Mouse (Mus musculus): Measurements from ENCODE around the gene Fnip2. TPM values are rescaled to one million over a fixed set of nuclear protein-coding genes. Genes with fewer than 3 reads are reported as not detected.

Gene Fnip2
- polyA plus RNA-seq, 1 experiment = 10.2 TPM

DNA sequence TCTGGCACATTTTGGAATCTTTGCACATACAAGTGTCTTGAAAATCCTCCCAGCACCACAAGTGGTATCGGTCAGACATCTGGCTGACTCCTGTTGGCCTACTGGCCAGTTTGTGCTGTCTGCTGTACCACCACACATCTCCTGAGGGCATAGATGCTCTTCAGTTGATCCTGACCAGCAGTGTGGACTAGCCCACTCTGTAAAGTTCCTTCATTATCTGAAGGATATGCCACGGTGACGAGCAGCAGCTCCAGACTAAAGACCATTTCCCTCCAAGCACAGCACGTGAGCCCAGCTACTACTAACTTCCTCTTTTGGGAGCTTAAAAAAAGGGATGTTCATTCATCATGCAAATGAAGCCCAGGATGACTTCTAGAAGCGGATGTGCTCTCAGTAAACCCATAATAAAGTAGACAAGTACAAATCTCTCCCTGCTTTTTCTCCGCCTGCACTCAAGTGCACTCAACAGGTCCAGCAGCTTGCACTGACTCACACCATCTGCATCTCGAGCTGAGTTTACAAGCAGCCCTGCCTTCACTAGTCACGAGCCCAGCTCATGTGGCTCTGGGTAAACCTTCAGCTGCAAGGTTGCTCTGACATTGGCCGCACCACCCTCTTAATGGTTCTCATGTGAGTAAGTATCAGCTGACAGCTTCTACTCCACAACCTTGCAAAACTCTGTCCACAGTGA is 35.9 kb downstream of the Fnip2 start:
- peak; percentile 51 to 78 for DNase-seq (ENCODE audit: extremely low spot score in 1 of 2, low spot score in 1 of 2)

DNA sequence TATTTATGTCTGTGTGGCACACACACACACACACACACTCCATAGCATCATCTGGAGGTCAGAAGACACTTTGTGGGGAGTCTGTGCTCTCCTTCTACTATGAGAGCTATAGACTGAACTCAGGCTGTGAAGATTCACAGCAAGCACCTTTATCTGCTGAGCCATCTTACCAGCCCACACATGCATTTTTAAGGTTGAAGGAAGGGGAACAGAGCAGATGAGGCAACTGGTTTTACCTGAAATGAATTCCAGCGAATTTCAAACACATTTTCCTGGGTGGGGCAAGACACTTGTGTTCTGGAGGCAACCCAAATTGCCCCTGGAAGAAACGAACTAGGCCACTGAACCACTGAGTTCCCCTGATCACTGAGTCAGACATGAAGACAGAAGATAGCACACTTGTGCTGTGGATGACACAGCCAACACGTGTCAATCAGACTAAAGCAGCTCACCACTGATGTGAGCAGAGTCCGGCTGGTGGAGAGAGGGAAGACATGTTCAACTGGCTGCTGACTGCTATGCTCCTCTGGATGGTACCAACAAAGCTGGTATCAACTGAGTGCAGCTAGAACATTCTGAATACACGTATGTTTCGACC is 38.0 kb downstream of the Fnip2 start:
- DNase-seq (ENCODE audit: extremely low spot score in 1 of 2, low spot score in 1 of 2) = no peak

DNA sequence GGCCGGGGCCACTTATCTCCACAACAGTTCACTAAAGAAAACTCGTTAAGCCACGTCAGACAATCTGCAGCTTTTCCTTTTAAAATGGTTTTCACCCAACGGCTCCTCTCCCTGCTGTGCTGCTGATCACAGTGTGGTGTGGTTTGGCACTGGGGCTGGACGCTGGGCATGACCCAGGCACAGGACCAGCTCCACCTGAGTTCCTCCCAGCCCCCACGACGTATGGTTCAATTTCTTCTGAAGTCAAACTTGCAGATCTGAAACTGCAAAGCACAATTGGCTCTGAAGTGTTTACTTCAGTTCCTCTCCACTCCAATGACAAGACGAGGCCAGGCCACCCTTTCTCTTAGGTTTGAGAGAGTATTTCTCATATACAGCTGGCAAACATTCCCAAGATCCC is 39.1 kb downstream of the Fnip2 start:
- no peak for DNase-seq (ENCODE audit: extremely low spot score in 1 of 2, low spot score in 1 of 2)

DNA sequence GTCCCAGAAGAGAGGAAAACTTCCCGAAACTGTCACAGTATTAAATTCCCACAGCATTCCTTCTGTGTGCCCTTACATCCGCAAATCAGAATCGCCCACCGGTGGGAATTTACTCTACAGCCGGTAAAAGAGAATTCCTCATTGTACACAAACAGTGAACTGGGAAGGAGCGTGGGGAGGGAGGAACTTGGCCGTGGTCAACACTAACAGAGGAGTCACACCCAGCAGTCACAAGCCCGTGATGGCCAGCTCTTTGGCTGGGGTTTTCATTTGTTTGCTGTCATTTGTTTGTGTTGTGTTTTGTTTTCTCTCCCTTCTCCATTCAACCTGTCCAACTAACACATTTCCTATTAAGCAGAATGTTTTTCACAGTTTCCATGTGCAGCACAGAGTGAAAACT is 39.7 kb downstream of the Fnip2 start:
- no peak for DNase-seq (ENCODE audit: extremely low spot score in 1 of 2, low spot score in 1 of 2)

DNA sequence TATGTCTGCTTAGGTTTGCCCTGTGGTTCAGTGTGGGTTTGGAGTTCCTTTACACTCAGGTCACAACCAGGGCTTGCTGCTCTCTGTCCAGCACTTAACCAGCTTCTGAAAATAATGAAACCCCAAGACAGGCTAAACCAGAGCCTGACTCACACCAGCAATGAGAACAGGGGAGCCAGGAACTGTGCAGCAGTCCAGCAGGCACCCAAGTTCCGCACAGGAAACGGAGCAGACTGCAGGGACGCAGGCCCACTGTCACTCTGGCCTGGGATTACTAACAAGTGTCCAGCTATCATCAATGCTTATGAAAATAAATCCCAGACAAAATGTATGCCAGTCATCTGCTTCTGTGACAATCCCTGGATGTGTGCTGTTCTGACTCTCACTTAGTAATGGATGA is 40.1 kb downstream of the Fnip2 start:
- no peak for DNase-seq (ENCODE audit: extremely low spot score in 1 of 2, low spot score in 1 of 2)

DNA sequence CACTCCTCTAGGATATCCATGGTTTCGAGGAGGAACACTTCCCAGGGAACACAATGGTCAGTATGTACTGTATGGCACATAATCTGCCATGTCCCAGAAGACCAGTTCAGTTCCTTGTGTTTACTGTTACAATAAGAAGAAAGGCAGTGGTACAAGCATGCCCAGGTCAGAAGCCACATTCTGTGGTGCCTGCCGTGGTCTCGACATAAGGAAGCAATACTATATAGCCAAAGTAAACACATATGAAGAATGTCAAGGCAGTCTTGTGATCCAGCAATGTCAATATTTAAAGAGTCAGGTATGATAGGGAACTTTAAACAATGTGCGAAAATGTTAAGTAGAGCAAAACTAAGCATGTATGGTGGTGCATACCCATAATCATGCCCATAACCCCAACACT is 44.2 kb downstream of the Fnip2 start:
- DNase-seq (ENCODE audit: extremely low spot score in 1 of 2, low spot score in 1 of 2) = no peak

DNA sequence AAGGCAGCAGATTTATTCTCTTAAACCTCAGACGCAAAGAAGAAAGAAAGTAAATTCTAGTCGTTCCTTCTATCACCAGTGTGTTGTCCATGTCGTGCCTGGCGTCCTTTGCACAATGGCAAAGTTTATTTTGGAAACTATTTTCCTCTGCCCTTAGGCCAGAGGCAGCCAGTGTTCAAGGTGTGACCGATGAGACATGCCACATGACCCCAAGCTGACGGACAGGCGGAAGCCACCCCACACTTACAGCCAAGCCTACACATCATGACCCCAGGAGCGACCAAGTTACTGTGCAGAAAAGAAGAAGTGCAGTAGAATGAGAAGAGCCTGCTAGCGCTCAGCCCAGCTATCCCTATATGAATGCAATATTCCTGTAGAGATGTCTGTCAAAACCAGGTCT is 47.7 kb downstream of the Fnip2 start:
- no peak for DNase-seq (ENCODE audit: extremely low spot score in 1 of 2, low spot score in 1 of 2)

DNA sequence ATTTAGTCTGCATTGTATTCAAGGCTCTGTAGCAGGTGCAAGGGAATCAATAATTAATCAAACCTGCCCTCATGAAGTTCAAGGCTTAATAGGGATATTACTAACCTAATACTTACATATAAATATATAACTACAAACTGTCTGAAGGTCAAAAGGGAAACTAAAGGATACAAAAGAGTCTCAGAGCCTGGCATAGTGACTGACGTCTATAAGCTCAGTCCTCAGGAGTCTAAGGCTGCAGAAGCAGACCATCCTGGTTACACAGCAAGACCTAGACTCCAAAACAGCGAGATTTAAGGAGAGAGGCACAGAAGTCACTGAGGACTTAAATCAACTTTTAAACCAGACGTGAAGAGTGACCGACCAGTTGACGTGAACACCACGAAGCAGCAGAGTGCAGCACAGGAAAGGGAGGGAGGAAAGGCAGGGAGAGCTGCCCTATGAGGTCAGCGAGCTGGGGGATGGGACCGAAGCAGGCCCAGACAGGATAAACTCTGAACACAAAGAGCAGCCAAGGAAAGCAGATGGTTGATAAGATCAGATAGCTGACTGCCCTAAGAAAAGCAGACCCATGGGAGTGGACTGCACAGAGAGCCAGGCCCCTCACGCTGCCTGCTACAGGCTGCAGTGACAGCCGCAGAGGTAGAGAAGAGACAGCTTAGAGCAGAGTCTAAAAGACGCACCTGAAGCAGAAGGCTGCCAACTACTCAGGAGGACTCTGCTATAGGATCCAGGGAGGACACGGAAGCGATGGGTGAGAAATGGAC is 48.7 kb downstream of the Fnip2 start:
- no peak for DNase-seq (ENCODE audit: extremely low spot score in 1 of 2, low spot score in 1 of 2)

DNA sequence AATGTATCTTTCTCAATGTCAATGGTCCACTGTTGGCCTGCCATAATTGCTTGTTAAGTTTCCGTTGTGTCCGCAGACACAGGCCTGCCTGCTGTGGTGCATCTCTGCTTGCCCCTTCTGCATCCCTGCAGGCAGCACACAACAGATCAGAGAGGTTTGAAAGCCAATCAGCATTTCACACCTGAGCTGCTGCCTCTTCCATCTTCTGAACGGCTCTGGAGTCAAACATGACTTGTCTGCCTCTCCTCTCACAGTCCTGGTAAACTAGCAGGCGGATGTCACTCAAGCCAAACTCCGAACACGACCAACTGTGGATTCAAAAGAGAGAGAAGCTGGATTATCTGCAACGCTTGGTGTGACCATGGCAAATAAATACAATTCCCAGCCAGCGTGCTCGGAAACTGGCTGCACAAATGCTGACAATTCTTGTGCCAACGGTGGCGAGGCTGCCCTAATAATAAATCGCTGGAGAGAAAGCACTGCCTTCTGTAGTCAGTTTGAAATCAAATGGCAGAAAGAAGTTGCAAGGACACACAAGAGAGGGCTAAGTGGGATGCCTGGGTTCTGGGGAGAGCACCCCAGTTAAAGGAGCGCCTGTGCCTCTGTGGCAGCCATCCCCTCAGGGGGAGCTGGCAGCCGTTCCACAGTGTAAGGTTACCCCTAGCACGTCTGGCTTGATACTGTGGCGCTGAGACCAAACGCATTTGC is 49.6 kb downstream of the Fnip2 start:
- no peak for DNase-seq (ENCODE audit: extremely low spot score in 1 of 2, low spot score in 1 of 2)

DNA sequence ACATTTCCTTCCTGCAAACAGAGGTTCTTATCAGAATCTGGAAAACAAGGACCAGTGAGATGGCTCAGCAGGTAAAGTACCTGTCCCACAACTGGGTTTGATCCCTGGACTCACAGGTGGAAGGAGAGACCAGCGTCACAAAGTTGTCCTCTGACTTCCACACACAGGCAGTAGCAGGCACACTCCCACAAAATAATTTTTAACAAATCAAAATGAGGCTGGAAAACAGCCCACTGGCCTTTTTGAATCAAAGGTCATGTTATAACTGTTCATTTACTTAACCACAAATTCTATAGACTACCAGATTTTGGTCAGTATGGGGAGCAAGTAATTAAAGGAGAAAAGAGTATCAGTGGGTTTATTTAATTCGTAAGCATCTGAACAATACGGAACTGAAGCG is 50.6 kb downstream of the Fnip2 start:
- no peak for DNase-seq (ENCODE audit: extremely low spot score in 1 of 2, low spot score in 1 of 2)

DNA sequence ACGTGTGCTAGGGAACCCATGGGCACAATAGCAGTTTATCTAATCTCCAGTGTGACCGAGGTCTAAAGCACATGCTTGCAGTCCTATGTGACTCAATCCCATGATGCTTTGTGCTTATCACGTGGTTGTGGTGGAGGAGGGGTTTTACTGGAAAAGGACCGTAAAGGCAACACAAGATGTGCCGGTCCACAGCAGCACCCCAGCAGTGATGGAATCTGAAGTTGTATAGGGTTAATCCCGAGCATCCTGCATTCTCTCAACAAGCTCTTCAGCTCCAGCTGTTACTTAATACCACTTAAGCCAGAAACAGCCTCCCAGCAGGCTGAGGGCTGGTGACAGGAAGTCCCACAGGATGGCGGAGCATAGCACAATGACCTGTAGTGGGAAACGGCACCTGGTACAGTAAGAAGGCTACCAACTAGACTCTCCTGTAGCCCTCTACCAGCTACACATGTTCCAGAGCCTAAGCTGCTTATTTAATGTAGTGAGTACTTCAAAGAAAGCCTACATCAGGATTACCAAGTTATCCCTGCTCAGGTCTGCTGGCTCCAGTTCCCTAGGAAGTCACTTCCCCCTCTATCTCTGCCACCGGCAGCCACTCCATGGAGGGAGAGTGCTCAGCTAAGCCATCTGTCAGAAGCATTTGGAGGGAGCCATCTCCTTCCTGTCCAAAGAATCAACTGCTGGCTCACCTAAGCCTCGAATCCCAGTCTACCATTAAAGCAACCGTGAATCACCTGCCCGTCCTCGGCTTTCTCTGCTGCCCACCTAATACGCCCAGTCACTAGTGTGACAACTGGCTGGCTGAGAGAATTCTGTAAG is 51.3 kb downstream of the Fnip2 start:
- DNase-seq (ENCODE audit: extremely low spot score in 1 of 2, low spot score in 1 of 2) = no peak

DNA sequence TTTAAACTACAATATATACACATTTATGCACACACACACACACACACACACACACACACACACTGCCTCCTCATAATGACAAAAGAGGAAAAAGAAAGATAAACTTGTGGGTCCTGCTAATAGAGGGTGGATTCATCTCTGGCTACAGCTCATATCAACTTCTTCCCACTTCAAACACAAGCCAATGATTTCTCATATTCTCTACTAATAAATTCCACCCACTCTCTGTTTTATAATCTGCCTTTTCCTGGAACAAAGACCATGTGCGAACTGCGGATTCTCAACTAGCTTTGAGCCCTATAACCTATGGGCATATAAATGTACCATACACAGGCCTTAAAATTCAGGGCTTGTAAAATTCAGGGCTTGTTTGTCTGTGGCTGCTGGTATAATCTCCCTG is 53.3 kb downstream of the Fnip2 start:
- DNase-seq (ENCODE audit: extremely low spot score in 1 of 2, low spot score in 1 of 2) = no peak

DNA sequence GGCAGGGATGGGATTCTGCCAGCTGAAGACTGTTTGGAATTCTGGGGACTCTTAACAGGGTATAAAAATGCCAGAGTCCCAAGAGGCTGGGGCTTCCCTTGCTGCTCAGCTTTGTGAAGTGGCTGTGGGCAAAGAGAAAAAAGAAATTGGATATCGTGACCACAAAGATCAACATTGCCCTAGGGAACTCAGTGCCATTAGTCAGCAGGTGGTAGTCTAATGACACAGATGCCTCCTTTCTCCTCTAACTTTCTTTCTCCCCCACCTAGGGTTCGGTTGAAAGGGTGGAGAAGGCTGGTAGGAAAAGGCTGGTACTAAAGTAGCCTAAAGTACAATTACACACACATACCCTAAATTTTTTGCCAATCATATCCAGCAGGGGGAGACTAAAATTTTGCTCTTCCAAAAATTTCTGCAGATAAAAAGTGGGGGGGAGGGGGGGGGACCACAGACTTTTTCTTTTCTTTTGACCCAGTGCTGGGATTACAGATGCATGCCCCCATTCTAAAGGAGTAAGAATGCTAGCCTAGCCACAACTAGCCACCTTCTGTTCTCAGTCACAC is 66.3 kb downstream of the Fnip2 start:
- DNase-seq (ENCODE audit: extremely low spot score in 1 of 2, low spot score in 1 of 2) = no peak

DNA sequence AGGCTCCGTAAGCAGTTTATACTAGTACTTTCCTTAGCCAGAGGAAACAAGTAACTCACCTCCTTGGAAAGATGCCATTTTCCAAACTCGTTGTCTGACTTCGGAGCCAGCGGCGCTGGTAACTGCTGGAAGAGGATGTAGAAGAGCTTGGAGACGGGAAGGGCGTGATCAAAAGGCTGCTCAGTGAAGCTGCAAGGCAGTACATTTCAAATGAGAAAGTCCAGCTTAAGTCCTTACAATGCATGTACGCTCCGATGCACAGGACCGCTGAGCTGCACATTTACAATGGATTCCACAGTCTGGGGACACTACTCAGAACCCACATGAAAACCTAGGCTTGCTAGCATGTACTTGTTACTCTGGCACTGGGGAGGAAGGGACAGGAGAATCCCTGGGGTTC is 67.3 kb downstream of the Fnip2 start:
- DNase-seq (ENCODE audit: extremely low spot score in 1 of 2, low spot score in 1 of 2) = no peak

DNA sequence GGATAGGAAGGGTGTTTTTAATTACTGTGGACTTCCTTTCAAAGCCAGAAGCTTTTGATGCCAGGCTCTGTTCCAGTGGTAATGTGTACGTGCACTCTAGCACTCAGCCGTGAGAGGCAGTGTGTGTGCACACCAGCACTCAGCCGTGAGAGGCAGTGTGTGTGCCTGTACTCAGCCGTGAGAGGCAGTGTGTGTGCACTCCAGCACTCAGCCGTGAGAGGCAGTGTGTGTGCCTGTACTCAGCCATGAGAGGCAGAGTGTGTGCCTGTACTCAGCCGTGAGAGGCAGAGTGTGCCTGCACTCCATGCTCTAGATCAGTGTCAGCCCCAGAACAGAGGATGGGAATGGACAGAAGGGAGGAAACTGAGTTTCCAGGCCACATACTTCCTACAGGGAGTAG is 70.9 kb downstream of the Fnip2 start:
- no peak for DNase-seq (ENCODE audit: extremely low spot score in 1 of 2, low spot score in 1 of 2)

DNA sequence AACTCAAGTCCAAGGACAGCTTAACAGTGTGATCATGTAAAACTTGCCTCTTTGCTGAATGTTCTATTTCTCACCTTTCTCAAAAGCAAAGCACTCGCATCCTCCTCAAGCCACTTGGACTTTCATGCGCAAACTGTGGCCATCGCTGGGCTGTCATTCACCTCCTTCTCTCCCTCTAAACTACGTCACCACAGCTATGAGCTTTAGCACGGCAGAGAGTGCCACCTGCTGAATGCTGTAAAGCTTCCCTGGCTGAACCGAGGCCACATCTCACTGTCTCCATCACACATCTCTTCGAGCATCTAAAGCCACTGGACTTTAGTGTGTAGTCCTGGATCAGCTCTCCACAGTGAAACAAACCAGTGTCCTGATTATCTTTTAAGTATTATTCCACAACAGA is 72.4 kb downstream of the Fnip2 start:
- peak; percentile 29 to 66 for DNase-seq (ENCODE audit: extremely low spot score in 1 of 2, low spot score in 1 of 2)

DNA sequence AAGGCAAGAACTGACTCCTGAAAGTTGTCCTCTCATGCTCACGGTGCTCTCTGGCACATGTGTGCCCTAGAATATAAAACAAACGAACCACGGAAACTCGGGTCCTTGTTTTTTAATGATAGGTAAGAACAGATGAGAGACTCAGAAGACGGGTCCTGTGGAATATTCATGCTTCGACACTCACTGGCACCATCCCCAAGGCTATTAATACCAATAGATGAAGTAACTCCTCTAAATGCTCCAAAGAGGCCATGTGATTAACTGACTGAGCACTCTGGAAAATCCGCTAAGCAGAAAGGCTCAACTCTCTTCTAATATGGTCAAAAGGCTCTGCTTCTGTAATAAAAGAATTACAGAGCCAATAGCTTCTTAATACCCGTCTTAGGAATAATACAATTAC is 73.6 kb downstream of the Fnip2 start:
- DNase-seq (ENCODE audit: extremely low spot score in 1 of 2, low spot score in 1 of 2) = no peak

DNA sequence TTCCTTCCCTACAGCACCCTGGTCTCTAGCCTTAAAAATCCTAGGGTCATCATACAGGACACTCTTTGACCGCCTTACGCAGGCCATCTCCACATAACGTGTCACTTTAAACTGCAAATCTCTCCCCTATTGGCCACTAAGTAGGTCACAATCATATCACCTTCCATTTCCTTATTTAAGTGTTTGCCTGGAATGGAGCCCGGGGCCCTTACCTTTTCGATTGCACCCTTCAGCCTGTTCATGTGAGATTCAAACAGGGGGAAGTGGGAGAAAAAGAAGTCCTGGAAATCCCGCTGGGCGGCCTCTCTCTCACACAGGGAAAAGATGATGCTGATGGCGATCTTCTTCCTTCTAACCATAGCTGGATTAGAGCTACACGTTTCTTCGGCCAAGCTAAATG is 74.5 kb downstream of the Fnip2 start:
- DNase-seq (ENCODE audit: extremely low spot score in 1 of 2, low spot score in 1 of 2) = no peak

DNA sequence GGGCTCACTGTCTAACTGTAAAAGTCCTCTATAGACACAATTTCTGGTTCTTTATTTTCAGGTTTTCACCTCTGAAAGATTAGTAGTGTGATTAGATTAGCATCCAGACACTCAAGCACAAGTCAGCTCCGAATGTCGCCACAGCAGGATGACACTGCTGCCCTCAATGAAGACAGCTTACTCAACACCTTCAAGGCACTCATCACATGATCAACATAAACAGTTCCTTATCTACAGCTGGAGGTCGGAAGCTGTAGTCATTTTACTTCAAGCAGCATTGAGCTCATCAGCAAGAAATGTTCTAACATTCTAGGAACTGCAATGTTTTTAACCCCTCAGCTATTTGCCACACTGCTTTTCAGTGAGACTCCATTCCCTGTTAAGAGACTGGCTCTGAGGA is 76.0 kb downstream of the Fnip2 start:
- no peak for DNase-seq (ENCODE audit: extremely low spot score in 1 of 2, low spot score in 1 of 2)

DNA sequence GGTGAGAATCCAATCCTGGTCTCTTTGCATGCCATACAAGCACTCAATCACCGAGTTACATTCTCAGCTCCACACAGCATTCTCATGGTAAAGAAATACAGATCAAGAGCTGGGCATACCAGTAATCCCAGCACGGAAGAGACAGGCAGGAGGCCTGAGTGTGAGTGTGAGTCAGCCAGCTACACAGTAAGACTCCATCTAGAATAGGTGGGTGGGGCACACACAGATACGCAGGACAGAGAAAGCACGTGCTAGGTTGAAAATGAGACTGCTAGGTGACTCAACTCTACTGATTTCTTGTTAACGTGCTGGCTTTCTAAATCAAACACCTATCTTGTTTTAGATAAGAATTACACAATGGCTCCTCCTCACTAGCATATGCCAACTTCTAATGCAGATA is 77.5 kb downstream of the Fnip2 start:
- DNase-seq (ENCODE audit: extremely low spot score in 1 of 2, low spot score in 1 of 2) = no peak
